Mouse (Mus musculus) intestine, embryonic 15.5 days (tissue): ENCODE measurements around the gene Cbr3. TPM values are rescaled to one million over a fixed set of nuclear protein-coding genes. Genes with fewer than 3 reads are reported as not detected.
A peak's percentile ranks its signal among the peaks of the same experiment; 100 is the strongest.
"Not testable (repeated sequence)": the region's sequence is repeated elsewhere in the genome, so short reads cannot be mapped to it uniquely, and the experiment has no call there.

Source experiments
- ATAC-seq: fragments of 200-750 bp; cut with Nextera tagmentation; 2 replicates; pipeline ENCODE4 v1.8.0; 2017; ENCODE audit warnings: moderate TSS enrichment, moderate library complexity
- H3K27ac ChIP-seq: fragments of 300-500 bp; sonication (generic); 2 replicates; pipeline ENCODE4 v1.5.1; 2015; ENCODE audit warnings: mild to moderate bottlenecking, inconsistent platforms
- H3K27me3 ChIP-seq: fragments of 300-500 bp; sonication (generic); replicated peaks from 2 replicates; pipeline ENCODE4 v1.6.1; 2015; ENCODE audit warnings: inconsistent platforms
- H3K36me3 ChIP-seq: fragments of 300-500 bp; sonication (generic); 2 replicates; pipeline ENCODE4 v1.6.1; 2015; ENCODE audit warnings: inconsistent platforms
- H3K4me1 ChIP-seq: fragments of 300-500 bp; sonication (generic); replicated peaks from 2 replicates; pipeline ENCODE4 v1.6.1; 2015; ENCODE audit warnings: inconsistent platforms
- H3K4me2 ChIP-seq: fragments of 300-500 bp; sonication (generic); replicated peaks from 2 replicates; pipeline ENCODE4 v1.6.1; 2015; ENCODE audit warnings: mild to moderate bottlenecking, inconsistent platforms
- H3K4me3 ChIP-seq: fragments of 300-500 bp; sonication (generic); replicated peaks from 2 replicates; pipeline ENCODE4 v1.5.1; 2015; ENCODE audit warnings: inconsistent platforms
- H3K9ac ChIP-seq: fragments of 300-500 bp; sonication (generic); 2 replicates; pipeline ENCODE4 v1.6.1; 2015; ENCODE audit warnings: inconsistent platforms
- H3K9me3 ChIP-seq: fragments of 300-500 bp; sonication (generic); 2 replicates; pipeline ENCODE4 v1.6.1; 2016; ENCODE audit warnings: inconsistent platforms
- WGBS: fragments of 180-500 bp; shearing (Covaris S2); methylation state at CpG from one replicate; pipeline ENCODE4 v1.1.7; 2015; 5-methylcytosine and 5-hydroxymethylcytosine counted together
- polyA plus RNA-seq: library from polyadenylated mRNA; unstranded; fragments of >200 nt; fragmentation: Nextera tagmentation; extraction: Ambion mirVana; gene quantifications from 2 replicates; pipeline ENCODE4 v1.2.1, GENCODE M21; 2015

The Cbr3 gene
- 2.1 and 2.4 TPM in 2 replicates for polyA plus RNA-seq

- Histone ChIP-seq H3K4me2 (peak within 1 kb of the TSS; percentile 91), H3K27me3 (peaks cover 29% of the 10 kb centered on the region), H3K27ac (no peak within 1 kb of the TSS), H3K4me1 (peaks cover 14% of the 10 kb centered on the region), H3K9ac (peak within 1 kb of the TSS; percentile 38), H3K36me3 (no peaks in the 10 kb centered on the region), H3K9me3 (no peaks in the 10 kb centered on the region), H3K4me3 (peak within 1 kb of the TSS; percentile 41)
- under 1% methylated on average over 63 of the region's 63 CpGs for WGBS
- peak; percentile 91 for ATAC-seq
Observed at GRCm38 (mm10) chr16:93682689-93683507, at the start of gene Cbr3. Gene Cbr3, plus strand, starts transcription at chr16:93683215.

- Histone ChIP-seq H3K36me3 (no peaks in the 10 kb centered on the region), H3K27me3 (no peaks in the 10 kb centered on the region), H3K4me3 (no peak overlapping the region), H3K4me2 (no peak overlapping the region), H3K9ac (no peak overlapping the region), H3K27ac (no peak overlapping the region), H3K4me1 (no peaks in the 10 kb centered on the region), H3K9me3 (no peaks in the 10 kb centered on the region)
- no peak for ATAC-seq
- 61% methylated on average over 4 of the region's 4 CpGs for WGBS
Observed at GRCm38 (mm10) chr16:93644006-93644405, 39.0 kb upstream of the Cbr3 start.

GRCm38 (mm10) chr16:93648441-93649183, 34.4 kb upstream of the Cbr3 start:
- Histone ChIP-seq H3K27me3 (no peaks in the 10 kb centered on the region), H3K4me3 (no peak overlapping the region), H3K4me2 (no peak overlapping the region), H3K27ac (no peak overlapping the region), H3K9ac (no peak overlapping the region), H3K9me3 (no peaks in the 10 kb centered on the region), H3K4me1 (no peaks in the 10 kb centered on the region), H3K36me3 (no peaks in the 10 kb centered on the region)
- ATAC-seq = no peak
- 83% methylated on average over 5 of the region's 5 CpGs for WGBS

GRCm38 (mm10) chr16:93667976-93668375, 15.0 kb upstream of the Cbr3 start:
- Histone ChIP-seq H3K4me3 (no peak overlapping the region), H3K9me3 (no peaks in the 10 kb centered on the region), H3K27ac (no peak overlapping the region), H3K27me3 (no peaks in the 10 kb centered on the region), H3K36me3 (no peaks in the 10 kb centered on the region), H3K4me1 (no peaks in the 10 kb centered on the region), H3K4me2 (no peak overlapping the region), H3K9ac (no peak overlapping the region)
- no peak for ATAC-seq

GRCm38 (mm10) chr16:93669521-93669920, 13.5 kb upstream of the Cbr3 start:
- no peak for ATAC-seq
- H3K36me3 ChIP-seq = no peaks in the 10 kb centered on the region

GRCm38 (mm10) chr16:93670466-93670865, 12.5 kb upstream of the Cbr3 start:
- H3K36me3 ChIP-seq, H3K27me3 ChIP-seq, H3K4me2 ChIP-seq, H3K4me1 ChIP-seq, H3K9me3 ChIP-seq, H3K4me3 ChIP-seq, H3K27ac ChIP-seq, ATAC-seq, H3K9ac ChIP-seq: not testable (repeated sequence)
- WGBS = 34% methylated on average over 4 of the region's 4 CpGs

More at GRCm38 (mm10) chr16:93669521-93669920, 13.5 kb upstream of the Cbr3 start:
- no peak overlapping the region for H3K27ac ChIP-seq
- H3K4me3 ChIP-seq = no peak overlapping the region
- H3K27me3 ChIP-seq = no peaks in the 10 kb centered on the region
- no peak overlapping the region for H3K9ac ChIP-seq
- H3K9me3 ChIP-seq = no peaks in the 10 kb centered on the region
- no peak overlapping the region for H3K4me2 ChIP-seq
- no peaks in the 10 kb centered on the region for H3K4me1 ChIP-seq

- Histone ChIP-seq H3K36me3 (no peaks in the 10 kb centered on the region), H3K9me3 (no peaks in the 10 kb centered on the region), H3K9ac (no peak overlapping the region), H3K27ac (no peak overlapping the region), H3K27me3 (no peaks in the 10 kb centered on the region), H3K4me2 (no peak overlapping the region), H3K4me3 (no peak overlapping the region), H3K4me1 (no peaks in the 10 kb centered on the region)
- 89% methylated on average over 5 of the region's 5 CpGs for WGBS
- ATAC-seq = no peak
Observed at GRCm38 (mm10) chr16:93671064-93671463, 12.0 kb upstream of the Cbr3 start.

- 80% methylated on average over 5 of the region's 5 CpGs for WGBS
- ATAC-seq = no peak
- H3K4me2 ChIP-seq = no peak overlapping the region
Observed at GRCm38 (mm10) chr16:93676376-93676775, 6.6 kb upstream of the Cbr3 start.

GRCm38 (mm10) chr16:93678206-93678605, 4.8 kb upstream of the Cbr3 start:
- Histone ChIP-seq H3K27ac (no peak overlapping the region), H3K9ac (no peak overlapping the region), H3K4me2 (no peak overlapping the region), H3K27me3 (peaks cover 11% of the 10 kb centered on the region), H3K36me3 (no peaks in the 10 kb centered on the region), H3K9me3 (no peaks in the 10 kb centered on the region), H3K4me3 (no peak overlapping the region), H3K4me1 (peaks cover 2% of the 10 kb centered on the region; the same call in 1 of the 2 replicates)
- WGBS = 77% methylated on average over 4 of the region's 4 CpGs
- ATAC-seq = no peak

More at GRCm38 (mm10) chr16:93676376-93676775, 6.6 kb upstream of the Cbr3 start:
- Histone ChIP-seq H3K9me3 (no peaks in the 10 kb centered on the region), H3K4me1 (no peaks in the 10 kb centered on the region), H3K9ac (no peak overlapping the region), H3K27me3 (no peaks in the 10 kb centered on the region), H3K27ac (no peak overlapping the region), H3K4me3 (no peak overlapping the region), H3K36me3 (no peaks in the 10 kb centered on the region)

- Histone ChIP-seq H3K9me3 (no peaks in the 10 kb centered on the region), H3K9ac (no peak overlapping the region), H3K27me3 (peaks cover 19% of the 10 kb centered on the region), H3K4me1 (peaks cover 12% of the 10 kb centered on the region), H3K4me3 (no peak overlapping the region), H3K36me3 (no peaks in the 10 kb centered on the region), H3K4me2 (no peak overlapping the region), H3K27ac (no peak overlapping the region)
- no peak for ATAC-seq
- 66% methylated on average over 9 of the region's 9 CpGs for WGBS
Observed at GRCm38 (mm10) chr16:93679165-93679564, 3.9 kb upstream of the Cbr3 start.

- WGBS = 21% methylated on average over 13 of the region's 13 CpGs
- H3K4me3 ChIP-seq = peak overlapping the region; percentile 41
- peaks cover 29% of the 10 kb centered on the region for H3K27me3 ChIP-seq
- no peaks in the 10 kb centered on the region for H3K9me3 ChIP-seq
- H3K9ac ChIP-seq = no peak overlapping the region
- H3K4me1 ChIP-seq = peaks cover 14% of the 10 kb centered on the region
- no peaks in the 10 kb centered on the region for H3K36me3 ChIP-seq
- peak overlapping the region; percentile 91 for H3K4me2 ChIP-seq
- peak; percentile 3; the same call in 1 of the 2 replicates for ATAC-seq
- H3K27ac ChIP-seq = no peak overlapping the region
Observed at GRCm38 (mm10) chr16:93682156-93682688, 793 bp upstream of the Cbr3 start.

GRCm38 (mm10) chr16:93683508-93684236, 657 bp downstream of the Cbr3 start:
- peak overlapping the region; percentile 41 for H3K4me3 ChIP-seq
- no peaks in the 10 kb centered on the region for H3K36me3 ChIP-seq
- H3K27me3 ChIP-seq = peaks cover 29% of the 10 kb centered on the region
- H3K4me1 ChIP-seq = peaks cover 14% of the 10 kb centered on the region
- 1% methylated on average over 53 of the region's 53 CpGs for WGBS
- H3K9ac ChIP-seq = peak overlapping the region; percentile 38
- no peak overlapping the region for H3K27ac ChIP-seq
- peak overlapping the region; percentile 91 for H3K4me2 ChIP-seq
- no peaks in the 10 kb centered on the region for H3K9me3 ChIP-seq
- ATAC-seq = peak; percentile 12
